Mouse (Mus musculus): ENCODE measurements around the gene Gm13283.
A peak's percentile ranks its signal among the peaks of the same experiment; 100 is the strongest.
"Not testable (repeated sequence)": the region's sequence is repeated elsewhere in the genome, so short reads cannot be mapped to it uniquely, and the experiment has no call there.

Gm13283 gene

DNA sequence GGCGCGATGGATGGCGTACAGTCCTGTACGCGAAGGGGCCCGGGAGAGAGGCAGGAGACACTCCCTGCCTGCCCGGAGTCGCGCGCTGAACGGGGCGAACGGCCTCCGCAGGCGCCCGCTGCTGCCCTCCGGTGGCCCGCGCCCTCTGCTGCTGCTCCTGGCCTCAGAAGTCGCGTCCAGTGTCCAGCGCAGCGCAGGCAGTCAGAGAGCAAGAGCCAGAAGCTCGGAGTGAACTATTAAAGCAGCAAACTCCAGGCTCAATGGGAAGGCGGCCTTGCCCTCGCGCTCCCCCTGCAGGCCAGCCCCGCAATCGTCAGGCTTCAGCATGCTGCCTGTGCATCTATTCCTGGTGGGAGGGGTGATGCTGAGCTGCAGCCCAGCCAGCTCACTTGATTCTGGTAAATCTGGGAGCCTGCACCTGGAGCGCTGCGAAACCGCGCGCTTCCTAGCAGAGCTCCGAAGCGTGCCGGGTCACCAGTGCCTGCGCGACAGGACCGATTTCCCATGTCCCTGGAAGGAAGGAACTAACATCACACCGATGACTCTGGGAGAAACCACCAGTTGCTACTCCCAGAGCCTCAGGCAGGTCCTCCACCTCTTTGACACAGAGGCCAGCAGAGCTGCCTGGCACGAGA, 3.6 kb downstream of the Gm13283 start:
- DNase-seq: peak; percentile 74

- not testable (repeated sequence) for DNase-seq
Observed at GRCm38 (mm10) chr4:88773534-88773933, 13.6 kb downstream of the Gm13283 start, which contains the start of gene Gm13290. Gene Gm13290 (plus strand): TSS chr4:88773834.

GRCm38 (mm10) chr4:88776622-88777021, 16.7 kb downstream of the Gm13283 start, which contains the start of gene Gm13289:
Gene Gm13289 (plus strand): TSS chr4:88776922.
- DNase-seq: not testable (repeated sequence)

- not testable (repeated sequence) for DNase-seq
Observed at GRCm38 (mm10) chr4:88779550-88779949, 19.6 kb downstream of the Gm13283 start, which contains the start of gene Gm13272. Gene Gm13272 (plus strand): TSS chr4:88779850.

- DNase-seq: peak; percentile 15
Observed at GRCm38 (mm10) chr4:88780320-88780719, 20.4 kb downstream of the Gm13283 start.

- DNase-seq: not testable (repeated sequence)
Observed at GRCm38 (mm10) chr4:88781831-88782230, 21.9 kb downstream of the Gm13283 start, which contains the start of gene Ifnz. Gene Ifnz (plus strand): TSS chr4:88782131.

GRCm38 (mm10) chr4:88782335-88782734, 22.4 kb downstream of the Gm13283 start:
- DNase-seq: peak; percentile 13

GRCm38 (mm10) chr4:88785409-88785808, 25.5 kb downstream of the Gm13283 start, which contains the start of gene Gm13276:
Gene Gm13276 (plus strand): TSS chr4:88785709.
- not testable (repeated sequence) for DNase-seq

GRCm38 (mm10) chr4:88788402-88788801, 28.5 kb downstream of the Gm13283 start, which contains the start of gene Gm13277:
Gene Gm13277 (plus strand): TSS chr4:88788632.
- DNase-seq: peak; percentile 84

DNA sequence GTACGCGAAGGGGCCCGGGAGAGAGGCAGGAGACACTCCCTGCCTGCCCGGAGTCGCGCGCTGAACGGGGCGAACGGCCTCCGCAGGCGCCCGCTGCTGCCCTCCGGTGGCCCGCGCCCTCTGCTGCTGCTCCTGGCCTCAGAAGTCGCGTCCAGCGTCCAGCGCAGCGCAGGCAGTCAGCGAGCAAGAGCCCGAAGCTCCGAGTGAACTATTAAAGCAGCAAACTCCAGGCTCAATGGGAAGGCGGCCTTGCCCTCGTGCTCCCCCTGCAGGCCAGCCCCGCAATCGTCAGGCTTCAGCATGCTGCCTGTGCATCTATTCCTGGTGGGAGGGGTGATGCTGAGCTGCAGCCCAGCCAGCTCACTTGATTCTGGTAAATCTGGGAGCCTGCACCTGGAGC, 31.3 kb downstream of the Gm13283 start, which contains the start of gene Gm13278:
Gene Gm13278, plus strand, starts transcription at position 301 of the 400 bp plus-strand sequence.
- not testable (repeated sequence) for DNase-seq

DNA sequence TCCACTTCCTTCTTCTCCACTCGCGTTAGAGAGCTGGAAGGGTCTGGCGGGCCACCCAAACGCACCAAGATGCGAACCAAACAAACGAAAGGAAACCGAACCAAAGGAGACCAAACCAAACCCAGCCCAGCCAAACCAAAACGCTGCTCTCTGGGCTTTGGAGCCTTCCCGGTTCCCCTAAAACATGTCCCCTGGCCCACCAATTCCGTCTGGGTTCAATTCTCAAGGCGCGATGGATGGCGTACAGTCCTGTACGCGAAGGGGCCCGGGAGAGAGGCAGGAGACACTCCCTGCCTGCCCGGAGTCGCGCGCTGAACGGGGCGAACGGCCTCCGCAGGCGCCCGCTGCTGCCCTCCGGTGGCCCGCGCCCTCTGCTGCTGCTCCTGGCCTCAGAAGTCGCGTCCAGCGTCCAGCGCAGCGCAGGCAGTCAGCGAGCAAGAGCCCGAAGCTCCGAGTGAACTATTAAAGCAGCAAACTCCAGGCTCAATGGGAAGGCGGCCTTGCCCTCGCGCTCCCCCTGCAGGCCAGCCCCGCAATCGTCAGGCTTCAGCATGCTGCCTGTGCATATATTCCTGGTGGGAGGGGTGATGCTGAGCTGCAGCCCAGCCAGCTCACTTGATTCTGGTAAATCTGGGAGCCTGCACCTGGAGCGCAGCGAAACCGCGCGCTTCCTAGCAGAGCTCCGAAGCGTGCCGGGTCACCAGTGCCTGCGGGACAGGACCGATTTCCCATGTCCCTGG, 34.2 kb downstream of the Gm13283 start, which contains the start of gene Gm13275:
Gene Gm13275, plus strand, starts transcription at position 552 of the 740 bp plus-strand sequence.
- peak; percentile 50 for DNase-seq

DNA sequence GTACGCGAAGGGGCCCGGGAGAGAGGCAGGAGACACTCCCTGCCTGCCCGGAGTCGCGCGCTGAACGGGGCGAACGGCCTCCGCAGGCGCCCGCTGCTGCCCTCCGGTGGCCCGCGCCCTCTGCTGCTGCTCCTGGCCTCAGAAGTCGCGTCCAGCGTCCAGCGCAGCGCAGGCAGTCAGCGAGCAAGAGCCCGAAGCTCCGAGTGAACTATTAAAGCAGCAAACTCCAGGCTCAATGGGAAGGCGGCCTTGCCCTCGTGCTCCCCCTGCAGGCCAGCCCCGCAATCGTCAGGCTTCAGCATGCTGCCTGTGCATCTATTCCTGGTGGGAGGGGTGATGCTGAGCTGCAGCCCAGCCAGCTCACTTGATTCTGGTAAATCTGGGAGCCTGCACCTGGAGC, 37.2 kb downstream of the Gm13283 start, which contains the start of gene Gm13279:
Gene Gm13279, plus strand, starts transcription at position 301 of the 400 bp plus-strand sequence.
- not testable (repeated sequence) for DNase-seq

GRCm38 (mm10) chr4:88799365-88799764, 39.4 kb downstream of the Gm13283 start, which contains the start of gene Gm13285:
Gene Gm13285 (plus strand): TSS chr4:88799665.
- DNase-seq: not testable (repeated sequence)

DNA sequence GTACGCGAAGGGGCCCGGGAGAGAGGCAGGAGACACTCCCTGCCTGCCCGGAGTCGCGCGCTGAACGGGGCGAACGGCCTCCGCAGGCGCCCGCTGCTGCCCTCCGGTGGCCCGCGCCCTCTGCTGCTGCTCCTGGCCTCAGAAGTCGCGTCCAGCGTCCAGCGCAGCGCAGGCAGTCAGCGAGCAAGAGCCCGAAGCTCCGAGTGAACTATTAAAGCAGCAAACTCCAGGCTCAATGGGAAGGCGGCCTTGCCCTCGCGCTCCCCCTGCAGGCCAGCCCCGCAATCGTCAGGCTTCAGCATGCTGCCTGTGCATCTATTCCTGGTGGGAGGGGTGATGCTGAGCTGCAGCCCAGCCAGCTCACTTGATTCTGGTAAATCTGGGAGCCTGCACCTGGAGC, 43.0 kb downstream of the Gm13283 start, which contains the start of gene Gm13287:
Gene Gm13287, plus strand, starts transcription at position 301 of the 400 bp plus-strand sequence.
- DNase-seq: not testable (repeated sequence)

DNA sequence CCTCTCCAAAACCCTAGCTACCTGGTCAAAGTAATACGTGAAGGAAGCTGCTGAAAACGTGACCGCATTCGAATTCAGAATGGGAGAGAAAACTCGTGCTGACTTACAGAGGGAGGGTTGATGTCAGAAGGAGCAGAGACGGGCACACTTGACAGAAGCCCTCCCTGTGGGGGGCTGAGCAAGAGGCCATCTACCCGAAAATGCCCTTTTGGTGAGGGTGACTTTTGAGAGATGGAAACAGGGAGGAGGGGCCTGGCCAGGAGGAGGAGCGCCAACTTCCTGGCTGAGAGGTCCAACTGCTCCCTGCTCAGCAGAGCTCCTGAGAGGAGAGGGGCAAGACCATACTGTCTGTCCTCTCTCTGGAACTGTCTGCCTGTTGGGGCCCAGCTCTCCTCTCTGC, 45.3 kb downstream of the Gm13283 start, which contains the start of gene Gm13288:
Gene Gm13288, plus strand, starts transcription at position 301 of the 400 bp plus-strand sequence.
- not testable (repeated sequence) for DNase-seq

GRCm38 (mm10) chr4:88805761-88806160, 45.8 kb downstream of the Gm13283 start:
- DNase-seq: peak; percentile 53

Measured in kidney, postnatal 10 days (tissue).